Mouse (Mus musculus): ENCODE data around the gene Mrgprx1.

Mrgprx1 gene

DNA sequence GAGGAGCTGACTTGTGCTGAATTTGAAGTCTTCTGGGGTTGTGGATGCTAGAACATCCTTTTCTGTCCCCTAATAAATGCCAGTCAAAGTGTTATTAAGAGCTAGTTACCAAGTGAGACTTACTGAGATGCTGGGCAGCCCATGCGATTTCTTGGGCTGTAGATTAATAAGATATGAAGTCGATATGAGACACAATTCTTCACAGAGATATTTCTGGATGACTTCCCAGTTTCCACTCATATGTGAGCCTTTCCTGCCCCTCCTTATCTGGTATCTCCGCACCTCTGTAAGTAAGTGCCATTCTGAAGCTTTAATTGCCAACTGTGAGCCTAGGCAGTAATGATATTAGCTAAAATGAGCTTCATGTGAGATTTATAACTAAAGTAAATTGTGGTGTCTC lies at the start of gene Mrgprx1:
Gene Mrgprx1 (minus strand): TSS at position 101 of the 400 bp plus-strand sequence.
- no peak for DNase-seq (ENCODE audit: low spot score in 2 of 2)

DNA sequence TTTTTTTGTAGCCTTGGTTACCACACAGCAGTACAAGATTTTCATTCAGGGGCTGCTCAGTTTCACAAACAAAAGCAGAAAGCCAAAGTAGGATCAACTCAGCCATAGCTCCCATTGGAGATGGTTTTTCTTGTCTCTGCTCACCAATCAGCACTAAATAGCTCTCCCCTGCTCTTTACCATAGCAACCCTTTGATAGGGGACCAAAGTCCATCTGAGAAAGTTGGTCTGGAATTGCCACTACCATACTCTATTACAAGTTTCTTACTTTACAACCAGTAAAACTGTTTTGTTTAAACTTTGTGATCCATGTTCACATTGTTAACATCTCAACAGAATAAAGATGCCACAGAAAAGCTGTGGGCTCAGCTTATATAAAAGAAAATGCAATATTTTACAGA lies 48.1 kb upstream of the Mrgprx1 start:
- DNase-seq (ENCODE audit: low spot score in 2 of 2): no peak

DNA sequence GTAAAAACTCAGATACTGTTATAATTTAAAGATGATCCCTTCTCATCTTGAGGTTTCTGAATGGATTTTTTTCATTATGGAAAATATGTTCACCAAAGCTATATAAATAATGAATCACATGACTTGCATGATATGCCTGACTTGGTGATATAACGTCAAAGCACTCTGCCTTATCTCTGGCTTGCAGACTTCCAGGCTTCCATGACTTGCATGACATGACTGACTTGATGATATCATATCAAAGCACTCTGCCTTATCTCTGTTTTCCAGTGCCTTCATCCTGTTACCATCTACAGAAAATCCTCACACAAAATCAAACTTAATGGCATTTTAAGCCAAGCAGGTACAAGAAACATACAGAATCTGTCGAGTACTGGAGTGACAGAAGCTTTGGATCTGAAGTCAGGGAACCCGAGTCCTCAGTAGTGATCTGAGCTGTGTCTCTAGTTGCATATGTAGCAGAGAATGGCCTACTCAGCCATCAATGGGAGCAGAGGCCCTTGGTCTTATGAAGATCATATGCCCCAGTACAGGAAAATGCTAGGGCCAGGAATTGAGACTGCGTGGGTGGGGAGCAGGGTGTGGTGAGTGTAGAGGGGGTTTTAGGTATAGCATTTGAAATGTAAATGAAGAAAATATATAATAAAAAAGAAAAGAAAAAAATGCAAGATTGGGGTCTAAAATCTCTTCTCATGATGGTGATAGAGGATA lies 19.2 kb upstream of the Mrgprx1 start:
- no peak for DNase-seq (ENCODE audit: low spot score in 2 of 2)

DNA sequence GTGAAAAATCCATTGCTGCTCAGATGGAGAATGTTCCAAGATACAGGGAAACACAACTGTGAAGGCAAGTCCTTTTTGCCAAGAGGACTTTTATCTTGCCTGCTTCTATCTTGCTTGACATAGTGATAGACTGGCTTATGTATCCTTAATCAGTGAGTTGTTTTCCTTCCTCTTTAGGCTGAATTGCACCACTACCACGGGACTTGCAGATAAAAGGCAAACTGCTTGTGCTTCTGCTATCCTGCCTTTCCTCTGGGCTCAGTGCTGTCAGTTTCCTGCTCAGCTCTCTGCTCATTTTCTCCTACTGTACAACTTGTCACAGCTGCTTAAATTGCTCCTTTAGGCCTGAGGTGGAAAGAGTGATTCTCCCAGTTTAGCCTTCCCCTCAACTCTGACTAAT lies 16.6 kb upstream of the Mrgprx1 start:
- DNase-seq (ENCODE audit: low spot score in 2 of 2): no peak

DNA sequence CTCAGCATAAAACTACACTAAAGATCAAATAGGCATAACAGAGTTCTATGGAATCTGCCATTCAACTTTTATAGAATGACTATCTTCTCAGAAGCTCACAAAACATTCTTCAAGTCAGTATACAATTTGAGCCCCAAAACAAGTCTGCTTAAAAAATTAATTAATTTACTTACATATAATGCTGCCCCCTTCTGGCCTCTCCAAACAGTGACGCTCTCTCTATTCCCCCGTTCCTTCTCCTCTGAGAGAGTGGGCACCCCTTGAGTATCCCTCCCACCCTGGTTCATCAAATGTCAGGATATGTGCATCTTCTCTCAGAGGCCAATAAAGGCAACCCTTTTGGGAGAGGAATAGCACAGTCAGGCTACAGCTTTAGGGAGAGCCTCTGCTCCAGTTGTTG lies 9.5 kb downstream of the Mrgprx1 start:
- no peak for DNase-seq (ENCODE audit: low spot score in 2 of 2)

DNA sequence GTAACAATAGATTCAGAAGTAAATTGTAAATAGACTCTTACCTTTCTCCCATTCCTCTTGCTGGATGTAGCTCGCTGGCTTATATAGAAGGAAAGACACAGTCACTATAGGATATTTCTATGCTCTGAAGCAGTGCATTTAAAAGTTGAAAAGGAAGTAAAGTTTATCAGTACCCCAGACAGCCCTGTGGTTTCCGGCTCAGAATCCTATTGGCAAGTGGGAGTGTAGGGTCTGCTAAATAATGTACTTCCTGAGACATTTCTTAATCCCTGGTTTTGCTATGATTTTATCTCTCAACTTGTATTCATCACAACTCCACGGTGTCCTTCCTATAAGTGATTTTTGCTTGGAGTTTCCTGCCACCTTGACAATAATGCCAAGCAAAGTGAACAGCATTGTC lies 31.7 kb downstream of the Mrgprx1 start:
- DNase-seq (ENCODE audit: low spot score in 2 of 2): no peak

DNA sequence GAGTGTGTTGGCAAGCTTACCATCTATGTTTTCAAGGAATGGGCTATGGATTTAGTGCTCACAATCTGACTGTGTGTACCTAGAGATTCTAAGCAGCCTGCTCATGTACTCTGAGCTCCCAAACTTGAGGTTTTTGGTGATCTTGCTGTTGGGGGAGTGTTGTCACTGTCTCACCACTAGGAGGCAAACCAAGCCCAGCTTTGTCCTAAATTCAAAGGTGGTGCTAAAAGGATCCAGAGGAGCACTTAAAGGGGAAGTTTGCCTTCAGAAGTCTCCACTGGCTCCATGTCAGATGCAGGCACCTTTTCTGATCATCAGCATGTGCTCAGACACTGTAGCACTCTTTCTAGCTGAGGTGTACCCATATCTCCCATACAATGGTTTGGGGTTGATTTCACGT lies 40.6 kb downstream of the Mrgprx1 start:
- no peak for DNase-seq (ENCODE audit: low spot score in 2 of 2)

DNA sequence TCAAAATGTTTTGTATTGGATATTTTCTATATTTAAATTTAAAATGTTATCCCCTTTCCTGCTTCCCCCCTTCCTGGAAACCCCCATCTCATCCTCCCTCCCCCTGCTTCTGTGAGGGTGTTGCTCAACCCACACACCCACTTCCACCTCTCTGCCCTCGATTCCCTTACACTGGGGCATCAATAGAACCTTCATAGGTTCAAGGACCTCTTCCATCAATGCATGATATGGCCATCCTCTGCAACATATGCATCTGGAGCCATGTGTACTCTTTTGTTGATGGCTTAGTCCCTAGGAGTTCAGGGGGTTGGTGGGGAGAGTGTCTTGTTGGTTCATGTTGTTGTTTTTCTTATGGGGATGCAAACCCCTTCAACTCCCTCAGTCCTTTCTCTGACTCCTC lies 45.4 kb downstream of the Mrgprx1 start, which contains the start of gene Mrgpra4:
Gene Mrgpra4 (minus strand): TSS at position 101 of the 400 bp plus-strand sequence.
- DNase-seq (ENCODE audit: low spot score in 2 of 2): no peak

Measured in left cerebral cortex, adult 9 months (tissue).